Mouse (Mus musculus) CH12.LX (cell line): ENCODE results near the gene Srd5a3. TPM values are rescaled to one million over a fixed set of nuclear protein-coding genes. Genes with fewer than 3 reads are reported as not detected.

Source experiments
- DNase-seq: peaks from one replicate; pipeline ENCODE4 v3.0.0-alpha.2; 2013; ENCODE audit errors: extremely low read depth
- H3K27ac ChIP-seq: 2 replicates; pipeline ENCODE4 v1.5.1; 2012; ENCODE audit warnings: low read depth, mild to moderate bottlenecking, control low read depth, moderate library complexity; ENCODE audit not compliant: insufficient read depth
- H3K27me3 ChIP-seq: replicated peaks from 2 replicates; pipeline ENCODE3; 2012; ENCODE audit warnings: inconsistent platforms
- H3K36me3 ChIP-seq, 2 experiments: replicated peaks in 1 of 2; 2 replicates each; pipeline versions ENCODE3 to v1.6.1; 2012; ENCODE audit warnings: inconsistent platforms in 1 of 2, low read length in 1 of 2, mild to moderate bottlenecking in 1 of 2, mixed read lengths in 1 of 2, moderate library complexity in 1 of 2; ENCODE audit not compliant: control insufficient read depth in 1 of 2, insufficient read depth in 1 of 2
- H3K4me1 ChIP-seq, 2 experiments: 2 replicates each; pipeline ENCODE4 v1.6.1; 2012; ENCODE audit warnings: inconsistent platforms in 1 of 2, moderate library complexity in 1 of 2; ENCODE audit not compliant: insufficient read depth in 2 of 2, control insufficient read depth in 1 of 2
- H3K4me2 ChIP-seq: 2 replicates; pipeline ENCODE4 v1.6.1; 2012; ENCODE audit warnings: low read depth, mild to moderate bottlenecking, control low read depth; ENCODE audit not compliant: poor library complexity, insufficient read depth, severe bottlenecking
- H3K4me3 ChIP-seq, 3 experiments: fragments of 150-350 bp in 1 of 3; sonication (generic) in 1 of 3; replicated peaks in 1 of 3; 2 replicates each; pipeline versions ENCODE3 to v1.5.1; 2011 to 2012; ENCODE audit warnings: low read depth in 2 of 3, low read length in 2 of 3, mild to moderate bottlenecking in 2 of 3, moderate library complexity in 2 of 3, control low read depth in 1 of 3, improper control_type of control experiment in 1 of 3, inconsistent platforms in 1 of 3, mixed read lengths in 1 of 3; ENCODE audit not compliant: poor library complexity in 1 of 3
- H3K79me2 ChIP-seq: replicated peaks from 2 replicates; pipeline ENCODE4 v1.6.1; 2012; ENCODE audit warnings: mild to moderate bottlenecking, moderate library complexity; ENCODE audit not compliant: control insufficient read depth, poor library complexity, insufficient read depth, severe bottlenecking; ENCODE audit errors: extremely low read depth
- H3K9ac ChIP-seq: 2 replicates; pipeline ENCODE4 v1.6.1; 2012; ENCODE audit warnings: low read depth, mild to moderate bottlenecking, control low read depth, moderate library complexity; ENCODE audit not compliant: insufficient read depth
- H3K9me3 ChIP-seq: replicated peaks from 2 replicates; pipeline ENCODE3; 2012; ENCODE audit warnings: low read length, inconsistent platforms, mixed read lengths
- BHLHE40 ChIP-seq: IDR thresholded peaks from 2 replicates; pipeline ENCODE4 v1.6.1; 2011; ENCODE audit warnings: mild to moderate bottlenecking, low read depth, low read length, improper control_type of control experiment
- E2F4 ChIP-seq: IDR thresholded peaks from 2 replicates; pipeline ENCODE4 v1.6.1; 2011; ENCODE audit warnings: low read depth, low read length, improper control_type of control experiment; ENCODE audit not compliant: insufficient replicate concordance
- JUND ChIP-seq: conservative IDR thresholded peaks from 2 replicates; pipeline ENCODE4 v1.6.1; 2011; ENCODE audit warnings: low read depth, low read length, improper control_type of control experiment
- MAFK ChIP-seq: IDR thresholded peaks from 2 replicates; pipeline ENCODE4 v1.6.1; 2011; ENCODE audit warnings: low read length, improper control_type of control experiment; ENCODE audit not compliant: insufficient replicate concordance
- MAX ChIP-seq: IDR thresholded peaks from 2 replicates; pipeline ENCODE4 v1.6.1; 2011; ENCODE audit warnings: low read length, improper control_type of control experiment
- MAZ ChIP-seq: IDR thresholded peaks from 2 replicates; pipeline ENCODE4 v1.6.1; 2012; ENCODE audit warnings: low read depth, mild to moderate bottlenecking, inconsistent platforms, low read length, improper control_type of control experiment, moderate library complexity
- MXI1 ChIP-seq: IDR thresholded peaks from 2 replicates; pipeline ENCODE4 v1.6.1; 2011; ENCODE audit warnings: mild to moderate bottlenecking, low read depth, low read length, improper control_type of control experiment
- NELFE ChIP-seq: IDR thresholded peaks from 2 replicates; pipeline ENCODE4 v1.6.1; 2011; ENCODE audit warnings: low read depth, low read length, improper control_type of control experiment
- PAX5 ChIP-seq: IDR thresholded peaks from 2 replicates; pipeline ENCODE4 v1.6.1; 2012; ENCODE audit warnings: low read length, inconsistent platforms, mixed read lengths
- POLR2AphosphoS2 ChIP-seq: IDR thresholded peaks from 2 replicates; pipeline ENCODE4 v1.6.1; 2011; ENCODE audit warnings: low read depth, low read length, improper control_type of control experiment
- RAD21 ChIP-seq: IDR thresholded peaks from 2 replicates; pipeline ENCODE4 v1.6.1; 2011; ENCODE audit warnings: low read depth, mild to moderate bottlenecking, low read length, improper control_type of control experiment, moderate library complexity
- SIN3A ChIP-seq: IDR thresholded peaks from 2 replicates; pipeline ENCODE4 v1.6.1; 2012; ENCODE audit warnings: low read length, improper control_type of control experiment, inconsistent platforms
- SMC3 ChIP-seq: IDR thresholded peaks from 2 replicates; pipeline ENCODE4 v1.6.1; 2011; ENCODE audit warnings: low read depth, low read length, improper control_type of control experiment
- TCF12 ChIP-seq: IDR thresholded peaks from 2 replicates; pipeline ENCODE4 v1.6.1; 2014; ENCODE audit warnings: low read depth, mild to moderate bottlenecking, inconsistent platforms, low read length, improper control_type of control experiment
- USF1 ChIP-seq: IDR thresholded peaks from 2 replicates; pipeline ENCODE4 v1.6.1; 2014; ENCODE audit warnings: low read depth, mild to moderate bottlenecking, inconsistent platforms, low read length, improper control_type of control experiment
- USF2 ChIP-seq: conservative IDR thresholded peaks from 2 replicates; pipeline ENCODE4 v1.6.1; 2011; ENCODE audit warnings: low read depth, low read length, improper control_type of control experiment
- ZKSCAN1 ChIP-seq: IDR thresholded peaks from 2 replicates; pipeline ENCODE4 v1.6.1; 2012; ENCODE audit warnings: low read depth, inconsistent platforms, low read length, improper control_type of control experiment, borderline replicate concordance
- ZMIZ1 ChIP-seq: IDR thresholded peaks from 2 replicates; pipeline ENCODE4 v1.6.1; 2012; ENCODE audit warnings: low read depth, mild to moderate bottlenecking, inconsistent platforms, low read length, improper control_type of control experiment
- ZNF384 ChIP-seq: IDR thresholded peaks from 2 replicates; pipeline ENCODE4 v1.6.1; 2012; ENCODE audit warnings: low read depth, low read length, improper control_type of control experiment, inconsistent platforms
- dilution Hi-C: fragments of 300-500 bp; cut with MboI; formaldehyde crosslinking; loops from 2 replicates; pipeline ENCODE4 v1.14.3; 2020; ENCODE audit warnings: low sequenced_read_pairs; ENCODE audit not compliant: extremely low pct_unique_long_range_greater_than_20kb, extremely low pct_ligation_motif_present
- in situ Hi-C: fragments of 300-500 bp; cut with MboI; formaldehyde crosslinking; loops from 3 replicates; pipeline ENCODE4 v1.14.3; 2019; ENCODE audit warnings: low sequenced_read_pairs, low pct_ligation_motif_present, low pct_unique_long_range_greater_than_20kb, mixed read lengths
- polyA plus RNA-seq: library from polyadenylated mRNA; unstranded; fragments of >175 nt; gene quantifications from 2 replicates; pipeline ENCODE4 v1.2.1, GENCODE M21; 2012; ENCODE audit warnings: low read depth; ENCODE audit not compliant: insufficient read length
- total RNA-seq, 2 experiments: library from RNA; depleted of rRNA; stranded (reverse); fragments of 300-350 nt in 1 of 2; fragments of >200 nt in 1 of 2; gene quantifications; 2 replicates each; pipeline ENCODE4 v1.2.3; 2012 to 2014

Srd5a3 gene
- total and polyA plus RNA-seq, 3 experiments: 10.4 to 19.9 (median 18.8) TPM

DNA sequence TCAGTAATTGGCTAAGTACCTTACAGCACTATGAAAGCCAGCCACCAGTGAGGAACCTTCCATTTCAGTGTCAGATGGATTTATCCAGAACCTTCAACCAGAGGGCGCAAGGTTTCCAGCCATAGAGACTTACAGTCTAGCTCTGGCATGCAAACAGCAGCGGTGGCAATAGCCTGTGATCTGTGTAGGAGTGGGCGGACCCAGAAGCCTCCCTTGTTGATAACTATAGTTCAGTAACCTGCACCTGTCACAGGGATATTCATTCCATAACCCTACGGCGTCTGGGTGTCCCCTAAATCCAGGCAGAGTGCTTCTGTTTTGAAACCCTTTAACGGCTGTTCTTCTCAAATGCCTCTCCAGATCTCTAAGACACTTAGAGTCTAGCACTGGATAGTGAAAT, 19.5 kb downstream of the Srd5a3 start:
- Histone ChIP-seq H3K79me2 (no peaks in the 10 kb centered on the region), H3K36me3 (peaks cover 7 to 18% of the 10 kb centered on the region in 2 experiments), H3K9me3 (peaks cover 2% of the 10 kb centered on the region), H3K4me1 (peaks cover 0 to 16% of the 10 kb centered on the region in 2 experiments; a peak in 3 of 4 replicates), H3K4me2 (no peak overlapping the region), H3K27ac (no peak overlapping the region), H3K9ac (no peak overlapping the region), H3K27me3 (no peaks in the 10 kb centered on the region), H3K4me3 (no peak overlapping the region)
- DNase-seq: no peak
- in situ Hi-C loops: no loop called here
- dilution Hi-C loops: no loop called here
- TF ChIP-seq MAX (no peak), USF1 (no peak), MXI1 (no peak), SMC3 (peak; percentile 9; the same call in 1 of the 2 replicates), RAD21 (peak; percentile 19), PAX5 (no peak), ZNF384 (no peak), SIN3A (no peak), USF2 (no peak), TCF12 (no peak)

DNA sequence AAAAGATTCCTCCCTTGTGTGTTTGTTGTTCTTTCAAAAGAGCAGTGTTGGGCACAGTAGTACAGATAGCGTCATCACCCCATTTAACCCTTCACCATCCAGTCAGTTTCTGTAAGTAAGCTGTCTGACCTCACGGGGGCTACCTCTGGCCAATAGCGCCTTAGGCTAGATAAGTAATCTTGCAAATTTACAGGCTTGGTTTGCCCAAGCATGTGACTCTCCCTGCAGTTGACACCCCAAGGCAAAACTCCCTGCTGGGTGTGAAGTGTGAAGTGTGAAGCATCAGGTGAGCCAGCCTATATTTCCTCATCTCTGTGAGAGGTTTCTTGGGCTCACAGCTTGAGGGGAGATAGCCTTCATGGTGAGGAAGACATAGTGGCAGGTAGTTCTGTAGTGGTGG, 20.0 kb downstream of the Srd5a3 start:
- Histone ChIP-seq H3K4me3 (no peak overlapping the region), H3K4me1 (peaks cover 0 to 16% of the 10 kb centered on the region in 2 experiments; a peak in 3 of 4 replicates), H3K27ac (no peak overlapping the region), H3K27me3 (no peaks in the 10 kb centered on the region), H3K9ac (no peak overlapping the region), H3K9me3 (peaks cover 2% of the 10 kb centered on the region), H3K4me2 (no peak overlapping the region), H3K79me2 (no peaks in the 10 kb centered on the region), H3K36me3 (peaks cover 7 to 14% of the 10 kb centered on the region in 2 experiments)
- no peak for DNase-seq
- dilution Hi-C loops (no loop called here), in situ Hi-C loops (no loop called here)
- TF ChIP-seq BHLHE40 (no peak), NELFE (no peak), JUND (no peak), MAZ (no peak), SIN3A (no peak), ZKSCAN1 (no peak), MAFK (no peak), POLR2AphosphoS2 (no peak), ZMIZ1 (no peak), E2F4 (no peak), MXI1 (no peak)
